Mouse (Mus musculus) cerebellum, adult 2 months (tissue): ENCODE data around the gene Fyco1.

Source experiments
- CTCF ChIP-seq: fragments of 200-500 bp; IDR thresholded peaks from 2 replicates; pipeline ENCODE4 v1.5.1; 2011; ENCODE audit warnings: low read depth, mild to moderate bottlenecking, control low read depth, low read length, moderate library complexity, borderline replicate concordance; ENCODE audit not compliant: insufficient read depth
- POLR2A ChIP-seq: fragments of 200-500 bp; IDR thresholded peaks from 2 replicates; pipeline ENCODE4 v1.6.1; 2011; ENCODE audit warnings: low read length, control low read depth, borderline replicate concordance; ENCODE audit not compliant: insufficient read depth

GRCm38 (mm10) chr9:123862895-123863616, 11.4 kb upstream of the Fyco1 start:
- TF ChIP-seq CTCF (no peak), POLR2A (no peak)
